In genomic region chr13:53783492-53783891, GRCm38 (mm10) we compare ENCODE assay signal across 9 mouse cellular contexts.
DNase-seq lines count a peak whose midpoint lies in the region; ATAC-seq and TF ChIP-seq lines count a peak whose summit lies in the region.
"Had no signal": no experiment of that assay in that cellular context is flagged by ENCODE, and none has a peak within 500 bp of the region (broad histone marks: within the 10 kb centered on the region; RNA-seq: fewer than 3 reads in every experiment).

No protein-coding gene starts in this region.

- no peak for TF ChIP-seq EP300 in ES-Bruce4 (IDR thresholded peaks at IDR 0.05; ENCODE audit: insufficient read depth, low read depth, low read length)

- H3K27me3 ChIP-seq in ES-Bruce4 (ENCODE audit: control insufficient read depth, insufficient read depth, low read length, poor library complexity, severe bottlenecking): no peaks in the 10 kb centered on the region
- H3K27me3 ChIP-seq in embryonic facial prominence, embryonic 10.5 days (replicated peaks; ENCODE audit: low read depth, poor library complexity, severe bottlenecking): peaks cover 14% of the 10 kb centered on the region; the same call in 1 of the 2 replicates
- 0 out of 2 replicates have a peak, but pooled peaks cover 5% of the 10 kb centered on the region for H3K27me3 ChIP-seq in heart, embryonic 15.5 days

- TF ChIP-seq POLR2A in ES-Bruce4 (IDR thresholded peaks at IDR 0.05; ENCODE audit: insufficient read depth, low read length): no peak

- WGBS in embryonic facial prominence, embryonic 10.5 days: 18% methylated on average over 6 of the region's 6 CpGs
- WGBS in heart, embryonic 15.5 days: 18% methylated on average over 6 of the region's 6 CpGs

- no peaks in the 10 kb centered on the region for H3K36me3 ChIP-seq in ES-Bruce4 (ENCODE audit: control insufficient read depth, insufficient read depth, low read length, poor library complexity, severe bottlenecking)
- H3K36me3 ChIP-seq in embryonic facial prominence, embryonic 10.5 days (replicated peaks): no peaks in the 10 kb centered on the region
- no peaks in the 10 kb centered on the region for H3K36me3 ChIP-seq in heart, embryonic 15.5 days
- H3K36me3 ChIP-seq: heart, embryonic 13.5 days had no signal

- no peaks in the 10 kb centered on the region for H3K9me3 ChIP-seq in ES-Bruce4 (replicated peaks; ENCODE audit: control insufficient read depth, insufficient read depth, low read length, poor library complexity, severe bottlenecking)
- no peaks in the 10 kb centered on the region for H3K9me3 ChIP-seq in embryonic facial prominence, embryonic 10.5 days
- H3K9me3 ChIP-seq in heart, embryonic 15.5 days (replicated peaks): no peaks in the 10 kb centered on the region
- H3K9me3 ChIP-seq: heart, embryonic 13.5 days had no signal

- H3K4me1 ChIP-seq in ES-Bruce4 (ENCODE audit: control insufficient read depth, insufficient read depth, low read length): no peaks in the 10 kb centered on the region
- no peaks in the 10 kb centered on the region for H3K4me1 ChIP-seq in embryonic facial prominence, embryonic 10.5 days
- H3K4me1 ChIP-seq in heart, embryonic 15.5 days (replicated peaks): no peaks in the 10 kb centered on the region
- H3K4me1 ChIP-seq: heart, embryonic 13.5 days had no signal

- DNase-seq in adrenal gland, postnatal 25 days: peak; percentile 47
- peak; percentile 79 for DNase-seq in embryonic facial prominence, embryonic 10.5 days (ENCODE audit: low spot score)
- peak; percentile 75 to 90 for DNase-seq in layer of hippocampus, adult 18-20 months (ENCODE audit: low spot score in 2 of 2)
- peak; percentile 82 for DNase-seq in lung, postnatal 10 days
- DNase-seq in right cerebral cortex, adult 2 months (ENCODE audit: low spot score in 2 of 2): peak; percentile 90 to 94
- no peak for DNase-seq in T-cell, adult 2 months (ENCODE audit: low spot score)

- H3K4me3 ChIP-seq in ES-Bruce4 (ENCODE audit: low read depth, low read length): no peak overlapping the region
- H3K4me3 ChIP-seq in embryonic facial prominence, embryonic 10.5 days: no peak overlapping the region
- no peak overlapping the region for H3K4me3 ChIP-seq in heart, embryonic 15.5 days
- H3K4me3 ChIP-seq: heart, embryonic 13.5 days had no signal

- H3K27ac ChIP-seq in ES-Bruce4 (ENCODE audit: insufficient read depth, low read length): no peak overlapping the region
- no peak overlapping the region for H3K27ac ChIP-seq in embryonic facial prominence, embryonic 10.5 days (replicated peaks)
- H3K27ac ChIP-seq in heart, embryonic 15.5 days: no peak overlapping the region
- H3K27ac ChIP-seq: heart, embryonic 13.5 days had no signal

- no peak overlapping the region for H3K4me2 ChIP-seq in heart, embryonic 15.5 days
- H3K4me2 ChIP-seq: heart, embryonic 13.5 days had no signal

- H3K9ac ChIP-seq in ES-Bruce4 (ENCODE audit: low read depth, poor library complexity, severe bottlenecking): no peak overlapping the region
- H3K9ac ChIP-seq in heart, embryonic 15.5 days: no peak overlapping the region
- H3K9ac ChIP-seq: heart, embryonic 13.5 days had no signal

- ATAC-seq in heart, embryonic 15.5 days (replicated peaks; ENCODE audit: insufficient number of reproducible peaks, insufficient read depth, low FRiP score, low read depth): peak; percentile 74; the same call in 1 of the 2 replicates

- peak; percentile 56 for TF ChIP-seq CTCF in ES-Bruce4 (IDR thresholded peaks at IDR 0.05; ENCODE audit: low read depth, low read length)
